Mouse (Mus musculus): ENCODE results near the gene Gm13698.
"Not testable (repeated sequence)": the region's sequence is repeated elsewhere in the genome, so short reads cannot be mapped to it uniquely, and the experiment has no call there.

The Gm13698 gene

GRCm38 (mm10) chr2:83955393-83955792 is at the start of gene Gm13698:
TSS of gene Gm13698 (plus strand) at chr2:83955693.
- not testable (repeated sequence) for DNase-seq (ENCODE audit: low spot score)

GRCm38 (mm10) chr2:83929478-83930088 is 25.9 kb upstream of the Gm13698 start:
- DNase-seq (ENCODE audit: low spot score) = no peak

GRCm38 (mm10) chr2:83940931-83941361 is 14.5 kb upstream of the Gm13698 start, which contains the start of gene Zswim2:
TSS of gene Zswim2 (minus strand) at chr2:83941228.
- peak; percentile 86 for DNase-seq (ENCODE audit: low spot score)

GRCm38 (mm10) chr2:83941378-83941777 is 14.1 kb upstream of the Gm13698 start:
- DNase-seq (ENCODE audit: low spot score) = peak; percentile 2

- DNase-seq (ENCODE audit: low spot score) = no peak
Measured at GRCm38 (mm10) chr2:83941792-83942191, 13.7 kb upstream of the Gm13698 start.

- not testable (repeated sequence) for DNase-seq (ENCODE audit: low spot score)
Measured at GRCm38 (mm10) chr2:83961203-83961602, 5.7 kb downstream of the Gm13698 start, which contains the start of gene Gm13693. TSS of gene Gm13693 (plus strand) at chr2:83961503.

- not testable (repeated sequence) for DNase-seq (ENCODE audit: low spot score)
Measured at GRCm38 (mm10) chr2:83967013-83967412, 11.5 kb downstream of the Gm13698 start, which contains the start of gene Gm13695. TSS of gene Gm13695 (plus strand) at chr2:83967313.

- not testable (repeated sequence) for DNase-seq (ENCODE audit: low spot score)
Measured at GRCm38 (mm10) chr2:83972823-83973222, 17.3 kb downstream of the Gm13698 start, which contains the start of gene Gm13696. TSS of gene Gm13696 (plus strand) at chr2:83973123.

- not testable (repeated sequence) for DNase-seq (ENCODE audit: low spot score)
Measured at GRCm38 (mm10) chr2:83978633-83979032, 23.1 kb downstream of the Gm13698 start, which contains the start of gene Gm13694. TSS of gene Gm13694 (plus strand) at chr2:83978933.

- not testable (repeated sequence) for DNase-seq (ENCODE audit: low spot score)
Measured at GRCm38 (mm10) chr2:83984443-83984842, 28.9 kb downstream of the Gm13698 start, which contains the start of gene Gm13697. TSS of gene Gm13697 (plus strand) at chr2:83984743.

- not testable (repeated sequence) for DNase-seq (ENCODE audit: low spot score)
Measured at GRCm38 (mm10) chr2:83990253-83990652, 34.8 kb downstream of the Gm13698 start, which contains the start of gene Gm13691. TSS of gene Gm13691 (plus strand) at chr2:83990553.

- not testable (repeated sequence) for DNase-seq (ENCODE audit: low spot score)
Measured at GRCm38 (mm10) chr2:83993639-83994255, 38.3 kb downstream of the Gm13698 start.

GRCm38 (mm10) chr2:83994526-83994925 is 39.0 kb downstream of the Gm13698 start:
- DNase-seq (ENCODE audit: low spot score) = not testable (repeated sequence)

Measured in embryo, embryonic 10.5 days (tissue).